Mouse (Mus musculus) CH12.LX (cell line): ENCODE results near the gene Tmem150a. TPM values are rescaled to one million over a fixed set of nuclear protein-coding genes. Genes with fewer than 3 reads are reported as not detected.

ENCODE experiments used
- DNase-seq: peaks from one replicate; pipeline ENCODE4 v3.0.0-alpha.2; 2013; ENCODE audit errors: extremely low read depth
- H3K27ac ChIP-seq: 2 replicates; pipeline ENCODE4 v1.5.1; 2012; ENCODE audit warnings: low read depth, mild to moderate bottlenecking, control low read depth, moderate library complexity; ENCODE audit not compliant: insufficient read depth
- H3K27me3 ChIP-seq: replicated peaks from 2 replicates; pipeline ENCODE3; 2012; ENCODE audit warnings: inconsistent platforms
- H3K36me3 ChIP-seq, 2 experiments: replicated peaks in 1 of 2; 2 replicates each; pipeline versions ENCODE3 to v1.6.1; 2012; ENCODE audit warnings: inconsistent platforms in 1 of 2, low read length in 1 of 2, mild to moderate bottlenecking in 1 of 2, mixed read lengths in 1 of 2, moderate library complexity in 1 of 2; ENCODE audit not compliant: control insufficient read depth in 1 of 2, insufficient read depth in 1 of 2
- H3K4me1 ChIP-seq, 2 experiments: 2 replicates each; pipeline ENCODE4 v1.6.1; 2012; ENCODE audit warnings: inconsistent platforms in 1 of 2, moderate library complexity in 1 of 2; ENCODE audit not compliant: insufficient read depth in 2 of 2, control insufficient read depth in 1 of 2
- H3K4me2 ChIP-seq: 2 replicates; pipeline ENCODE4 v1.6.1; 2012; ENCODE audit warnings: low read depth, mild to moderate bottlenecking, control low read depth; ENCODE audit not compliant: poor library complexity, insufficient read depth, severe bottlenecking
- H3K4me3 ChIP-seq, 3 experiments: fragments of 150-350 bp in 1 of 3; sonication (generic) in 1 of 3; replicated peaks in 1 of 3; 2 replicates each; pipeline versions ENCODE3 to v1.5.1; 2011 to 2012; ENCODE audit warnings: low read depth in 2 of 3, low read length in 2 of 3, mild to moderate bottlenecking in 2 of 3, moderate library complexity in 2 of 3, control low read depth in 1 of 3, improper control_type of control experiment in 1 of 3, inconsistent platforms in 1 of 3, mixed read lengths in 1 of 3; ENCODE audit not compliant: poor library complexity in 1 of 3
- H3K79me2 ChIP-seq: replicated peaks from 2 replicates; pipeline ENCODE4 v1.6.1; 2012; ENCODE audit warnings: mild to moderate bottlenecking, moderate library complexity; ENCODE audit not compliant: control insufficient read depth, poor library complexity, insufficient read depth, severe bottlenecking; ENCODE audit errors: extremely low read depth
- H3K9ac ChIP-seq: 2 replicates; pipeline ENCODE4 v1.6.1; 2012; ENCODE audit warnings: low read depth, mild to moderate bottlenecking, control low read depth, moderate library complexity; ENCODE audit not compliant: insufficient read depth
- H3K9me3 ChIP-seq: replicated peaks from 2 replicates; pipeline ENCODE3; 2012; ENCODE audit warnings: low read length, inconsistent platforms, mixed read lengths
- BHLHE40 ChIP-seq: IDR thresholded peaks from 2 replicates; pipeline ENCODE4 v1.6.1; 2011; ENCODE audit warnings: mild to moderate bottlenecking, low read depth, low read length, improper control_type of control experiment
- CHD1 ChIP-seq: IDR thresholded peaks from 2 replicates; pipeline ENCODE4 v1.6.1; 2012; ENCODE audit warnings: low read depth, low read length, improper control_type of control experiment, inconsistent platforms
- CHD2 ChIP-seq: IDR thresholded peaks from 2 replicates; pipeline ENCODE4 v1.6.1; 2011; ENCODE audit warnings: low read length, improper control_type of control experiment
- CTCF ChIP-seq, 2 experiments: IDR thresholded peaks in 1 of 2; conservative IDR thresholded peaks in 1 of 2; 2 replicates each; pipeline ENCODE4 v1.5.1; 2011 to 2012; ENCODE audit warnings: low read depth in 2 of 2, low read length in 2 of 2, improper control_type of control experiment in 1 of 2, inconsistent platforms in 1 of 2, mild to moderate bottlenecking in 1 of 2, moderate library complexity in 1 of 2
- ELF1 ChIP-seq: IDR thresholded peaks from 2 replicates; pipeline ENCODE4 v1.6.1; 2014; ENCODE audit warnings: low read depth, mild to moderate bottlenecking, inconsistent platforms, low read length, improper control_type of control experiment
- HCFC1 ChIP-seq: IDR thresholded peaks from 2 replicates; pipeline ENCODE4 v1.6.1; 2012; ENCODE audit warnings: low read depth, mild to moderate bottlenecking, inconsistent platforms, low read length, improper control_type of control experiment
- JUN ChIP-seq: IDR thresholded peaks from 2 replicates; pipeline ENCODE4 v1.6.1; 2011; ENCODE audit warnings: low read depth, mild to moderate bottlenecking, low read length, improper control_type of control experiment, moderate library complexity; ENCODE audit not compliant: insufficient read depth
- JUND ChIP-seq: conservative IDR thresholded peaks from 2 replicates; pipeline ENCODE4 v1.6.1; 2011; ENCODE audit warnings: low read depth, low read length, improper control_type of control experiment
- KAT2A ChIP-seq: IDR thresholded peaks from 2 replicates; pipeline ENCODE4 v1.6.1; 2012; ENCODE audit warnings: low read length, improper control_type of control experiment, inconsistent platforms; ENCODE audit not compliant: insufficient replicate concordance
- MAFK ChIP-seq: IDR thresholded peaks from 2 replicates; pipeline ENCODE4 v1.6.1; 2011; ENCODE audit warnings: low read length, improper control_type of control experiment; ENCODE audit not compliant: insufficient replicate concordance
- MAX ChIP-seq: IDR thresholded peaks from 2 replicates; pipeline ENCODE4 v1.6.1; 2011; ENCODE audit warnings: low read length, improper control_type of control experiment
- MAZ ChIP-seq: IDR thresholded peaks from 2 replicates; pipeline ENCODE4 v1.6.1; 2012; ENCODE audit warnings: low read depth, mild to moderate bottlenecking, inconsistent platforms, low read length, improper control_type of control experiment, moderate library complexity
- MXI1 ChIP-seq: IDR thresholded peaks from 2 replicates; pipeline ENCODE4 v1.6.1; 2011; ENCODE audit warnings: mild to moderate bottlenecking, low read depth, low read length, improper control_type of control experiment
- POLR2AphosphoS2 ChIP-seq: IDR thresholded peaks from 2 replicates; pipeline ENCODE4 v1.6.1; 2011; ENCODE audit warnings: low read depth, low read length, improper control_type of control experiment
- RCOR1 ChIP-seq: conservative IDR thresholded peaks from 2 replicates; pipeline ENCODE4 v1.6.1; 2012; ENCODE audit warnings: low read depth, mild to moderate bottlenecking, inconsistent platforms, low read length, improper control_type of control experiment
- SIN3A ChIP-seq: IDR thresholded peaks from 2 replicates; pipeline ENCODE4 v1.6.1; 2012; ENCODE audit warnings: low read length, improper control_type of control experiment, inconsistent platforms
- TBP ChIP-seq: conservative IDR thresholded peaks from 2 replicates; pipeline ENCODE4 v1.6.1; 2011; ENCODE audit warnings: low read depth, low read length, improper control_type of control experiment
- TCF12 ChIP-seq: IDR thresholded peaks from 2 replicates; pipeline ENCODE4 v1.6.1; 2014; ENCODE audit warnings: low read depth, mild to moderate bottlenecking, inconsistent platforms, low read length, improper control_type of control experiment
- ZC3H11A ChIP-seq: IDR thresholded peaks from 2 replicates; pipeline ENCODE4 v1.6.1; 2012; ENCODE audit warnings: low read depth, mild to moderate bottlenecking, inconsistent platforms, low read length, improper control_type of control experiment
- ZKSCAN1 ChIP-seq: IDR thresholded peaks from 2 replicates; pipeline ENCODE4 v1.6.1; 2012; ENCODE audit warnings: low read depth, inconsistent platforms, low read length, improper control_type of control experiment, borderline replicate concordance
- ZMIZ1 ChIP-seq: IDR thresholded peaks from 2 replicates; pipeline ENCODE4 v1.6.1; 2012; ENCODE audit warnings: low read depth, mild to moderate bottlenecking, inconsistent platforms, low read length, improper control_type of control experiment
- ZNF384 ChIP-seq: IDR thresholded peaks from 2 replicates; pipeline ENCODE4 v1.6.1; 2012; ENCODE audit warnings: low read depth, low read length, improper control_type of control experiment, inconsistent platforms
- dilution Hi-C: fragments of 300-500 bp; cut with MboI; formaldehyde crosslinking; loops from 2 replicates; pipeline ENCODE4 v1.14.3; 2020; ENCODE audit warnings: low sequenced_read_pairs; ENCODE audit not compliant: extremely low pct_unique_long_range_greater_than_20kb, extremely low pct_ligation_motif_present
- in situ Hi-C: fragments of 300-500 bp; cut with MboI; formaldehyde crosslinking; loops from 3 replicates; pipeline ENCODE4 v1.14.3; 2019; ENCODE audit warnings: low sequenced_read_pairs, low pct_ligation_motif_present, low pct_unique_long_range_greater_than_20kb, mixed read lengths
- polyA plus RNA-seq: library from polyadenylated mRNA; unstranded; fragments of >175 nt; gene quantifications from 2 replicates; pipeline ENCODE4 v1.2.1, GENCODE M21; 2012; ENCODE audit warnings: low read depth; ENCODE audit not compliant: insufficient read length
- total RNA-seq, 2 experiments: library from RNA; depleted of rRNA; stranded (reverse); fragments of 300-350 nt in 1 of 2; fragments of >200 nt in 1 of 2; gene quantifications; 2 replicates each; pipeline ENCODE4 v1.2.3; 2012 to 2014

Tmem150a gene
- total and polyA plus RNA-seq, 3 experiments, result 0.24 to 0.93 (median 0.59) TPM

DNA sequence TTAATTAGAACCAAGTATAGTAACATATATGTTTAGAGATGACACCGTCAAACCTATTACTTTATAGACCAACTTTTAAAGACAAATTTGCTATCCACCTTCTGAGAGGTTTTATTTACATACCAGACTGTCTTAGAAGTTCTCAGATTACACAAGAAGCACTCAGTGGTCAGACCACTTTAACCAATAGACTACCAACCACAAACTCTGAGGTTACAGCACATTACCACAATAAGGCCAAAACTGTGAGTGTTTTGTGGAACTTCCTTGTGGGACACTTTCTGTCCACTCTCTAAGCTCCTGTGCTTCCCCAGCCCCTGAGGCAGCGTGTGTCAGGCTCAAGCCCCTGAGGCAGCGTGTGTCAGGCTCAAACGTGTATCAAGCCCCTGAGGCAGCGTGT is 26.2 kb upstream of the Tmem150a start:
- H3K36me3 ChIP-seq, result peaks cover 75 to 92% of the 10 kb centered on the region in 2 experiments
- no peak overlapping the region for H3K27ac ChIP-seq
- H3K4me1 ChIP-seq, result 0 out of 4 replicates have a peak, but pooled peaks cover 0 to 4% of the 10 kb centered on the region in 2 experiments
- H3K4me3 ChIP-seq, result no peak overlapping the region
- TF ChIP-seq MXI1 (no peak), KAT2A (no peak), ELF1 (no peak), MAX (no peak), TBP (no peak)
- H3K9ac ChIP-seq, result no peak overlapping the region
- H3K9me3 ChIP-seq, result no peaks in the 10 kb centered on the region
- DNase-seq, result no peak
- no peaks in the 10 kb centered on the region; the same call in 1 of the 2 replicates for H3K79me2 ChIP-seq
- in situ Hi-C loops, result no loop called here
- dilution Hi-C loops, result no loop called here
- H3K4me2 ChIP-seq, result no peak overlapping the region
- H3K27me3 ChIP-seq, result no peaks in the 10 kb centered on the region

DNA sequence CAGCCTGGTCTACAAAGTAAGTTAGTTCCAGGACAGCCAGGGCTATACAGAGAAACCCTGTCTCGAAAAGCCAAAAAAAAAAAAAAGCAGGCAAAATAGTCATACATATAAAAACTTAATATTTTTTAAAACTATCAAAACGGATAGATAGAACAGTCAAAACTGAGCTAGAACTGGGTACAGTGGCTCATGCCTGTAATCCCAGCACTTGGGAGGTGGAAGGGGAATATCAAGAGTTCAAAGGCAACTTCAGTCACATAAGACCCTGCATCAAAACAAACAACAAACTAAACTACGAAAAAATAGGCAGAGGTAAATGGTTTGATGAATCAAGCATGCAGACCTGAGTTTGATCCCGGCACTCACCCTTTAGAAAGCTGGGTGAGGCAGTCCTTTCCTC is 25.1 kb upstream of the Tmem150a start:
- in situ Hi-C loops, result no loop called here
- Histone ChIP-seq H3K4me3 (no peak overlapping the region), H3K27me3 (no peaks in the 10 kb centered on the region), H3K4me1 (0 out of 4 replicates have a peak, but pooled peaks cover 0 to 4% of the 10 kb centered on the region in 2 experiments)
- dilution Hi-C loops, result no loop called here
- TF ChIP-seq HCFC1, result no peak
- TF ChIP-seq CTCF (conservative IDR thresholded peaks at IDR 0.05 in 1 of 2, IDR thresholded peaks at IDR 0.05 in 1 of 2; ENCODE audit: low read depth in 2 of 2, low read length in 2 of 2), result no peak
- no peak for TF ChIP-seq MAZ
- TF ChIP-seq JUN, result no peak
- no peak for TF ChIP-seq BHLHE40
- no peak for TF ChIP-seq TBP
- TF ChIP-seq CHD2, result no peak
- no peak for TF ChIP-seq RCOR1
- TF ChIP-seq ZC3H11A, result no peak
- TF ChIP-seq ZKSCAN1, result no peak
- no peak for TF ChIP-seq POLR2AphosphoS2
- no peak for TF ChIP-seq MAX
- no peak for TF ChIP-seq TCF12
- no peak for TF ChIP-seq SIN3A
- no peak for TF ChIP-seq ZMIZ1
- TF ChIP-seq CHD1, result no peak
- TF ChIP-seq MAFK, result no peak
- TF ChIP-seq JUND, result no peak
- TF ChIP-seq ZNF384, result no peak
- TF ChIP-seq, all 38 proteins: peak for 0
- no peak for DNase-seq
- H3K27ac ChIP-seq, result no peak overlapping the region
- H3K9ac ChIP-seq, result no peak overlapping the region
- H3K79me2 ChIP-seq, result no peaks in the 10 kb centered on the region; the same call in 1 of the 2 replicates
- H3K36me3 ChIP-seq, result peaks cover 70 to 94% of the 10 kb centered on the region in 2 experiments
- H3K4me2 ChIP-seq, result no peak overlapping the region
- no peaks in the 10 kb centered on the region for H3K9me3 ChIP-seq
